Mouse (Mus musculus) forebrain, embryonic 15.5 days (tissue): Measurements from ENCODE around the gene Psmc3. TPM values are rescaled to one million over a fixed set of nuclear protein-coding genes. Genes with fewer than 3 reads are reported as not detected.

Source experiments
- ATAC-seq: fragments of 200-750 bp; cut with Nextera tagmentation; replicated peaks from 2 replicates; pipeline ENCODE4 v1.8.0; 2017; ENCODE audit warnings: mild to moderate bottlenecking, moderate TSS enrichment, moderate library complexity
- H3K27ac ChIP-seq: fragments of 300-500 bp; sonication (generic); replicated peaks from 2 replicates; pipeline ENCODE4 v1.5.1; 2015; ENCODE audit warnings: mild to moderate bottlenecking, inconsistent platforms
- H3K27me3 ChIP-seq: fragments of 300-500 bp; sonication (generic); 2 replicates; pipeline ENCODE4 v1.6.1; 2015; ENCODE audit warnings: inconsistent platforms
- H3K36me3 ChIP-seq: fragments of 300-500 bp; sonication (generic); 2 replicates; pipeline ENCODE4 v1.6.1; 2015; ENCODE audit warnings: mild to moderate bottlenecking, inconsistent platforms
- H3K4me1 ChIP-seq: fragments of 300-500 bp; sonication (generic); 2 replicates; pipeline ENCODE4 v1.6.1; 2015; ENCODE audit warnings: inconsistent platforms
- H3K4me2 ChIP-seq: fragments of 300-500 bp; sonication (generic); replicated peaks from 2 replicates; pipeline ENCODE4 v1.6.1; 2015; ENCODE audit warnings: mild to moderate bottlenecking, inconsistent platforms
- H3K4me3 ChIP-seq: fragments of 300-500 bp; sonication (generic); 2 replicates; pipeline ENCODE4 v1.5.1; 2015; ENCODE audit warnings: mild to moderate bottlenecking, inconsistent platforms
- H3K9ac ChIP-seq: fragments of 300-500 bp; sonication (generic); replicated peaks from 2 replicates; pipeline ENCODE4 v1.6.1; 2015; ENCODE audit warnings: mild to moderate bottlenecking, inconsistent platforms
- H3K9me3 ChIP-seq: fragments of 300-500 bp; sonication (generic); 2 replicates; pipeline ENCODE4 v1.6.1; 2016; ENCODE audit warnings: inconsistent platforms
- WGBS: fragments of 180-500 bp; shearing (Covaris S2); methylation state at CpG from one replicate; pipeline ENCODE4 v1.1.7; 2015; ENCODE audit warnings: mixed read lengths; 5-methylcytosine and 5-hydroxymethylcytosine counted together
- polyA plus RNA-seq: library from polyadenylated mRNA; unstranded; fragments of >200 nt; fragmentation: Nextera tagmentation; extraction: Ambion mirVana; gene quantifications from 2 replicates; pipeline ENCODE4 v1.2.1, GENCODE M21; 2015

The Psmc3 gene
- polyA plus RNA-seq, 1 experiment from 2014 or later = 230 TPM

DNA sequence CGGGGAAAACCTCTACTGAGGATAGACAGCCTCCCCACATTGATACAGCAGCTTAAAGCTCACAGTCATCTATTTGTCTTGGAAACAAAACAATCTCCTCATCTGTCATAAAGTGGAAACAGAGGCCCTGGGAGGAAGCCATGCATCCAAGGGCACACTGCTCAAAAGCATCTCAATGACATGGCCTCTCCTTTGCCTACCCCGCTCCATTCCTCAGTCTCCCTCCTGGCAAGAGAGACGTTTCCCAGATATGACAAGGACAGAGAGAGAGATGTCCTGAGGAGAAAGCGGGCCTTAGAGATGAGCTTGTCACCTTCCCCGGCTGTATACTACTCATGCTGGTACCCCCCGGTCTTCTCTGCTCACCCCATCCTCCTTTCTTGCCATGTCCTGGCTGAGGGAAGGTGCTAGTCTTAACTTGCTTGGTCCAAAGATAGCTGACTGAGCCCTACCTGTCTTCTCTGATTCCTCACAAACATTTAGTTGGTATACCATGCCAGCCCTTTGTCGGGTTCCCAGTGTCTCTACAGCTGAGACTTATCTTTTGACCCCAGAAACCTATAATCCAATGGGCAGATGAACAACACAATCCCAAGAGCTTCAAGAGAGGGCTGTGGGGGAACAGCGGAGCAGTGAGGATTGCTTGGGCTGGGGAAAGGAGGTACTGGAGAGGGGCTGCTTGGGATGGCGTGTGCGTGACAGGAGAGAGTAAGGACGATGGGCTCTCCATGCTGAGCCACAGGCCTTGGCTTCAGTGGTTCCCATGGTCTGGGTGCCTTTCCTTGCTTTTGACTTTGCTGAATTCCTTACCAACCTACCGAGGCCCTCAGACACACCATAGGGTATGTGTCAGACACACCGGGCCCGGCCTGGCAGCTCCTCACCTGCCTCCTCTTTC, 31.9 kb downstream of the Psmc3 start:
- H3K9me3 ChIP-seq = no peaks in the 10 kb centered on the region
- ATAC-seq = no peak
- WGBS = 87% methylated on average over 14 of the region's 14 CpGs
- no peak overlapping the region for H3K4me2 ChIP-seq
- no peak overlapping the region for H3K4me3 ChIP-seq
- no peaks in the 10 kb centered on the region for H3K4me1 ChIP-seq
- no peaks in the 10 kb centered on the region for H3K27me3 ChIP-seq
- no peaks in the 10 kb centered on the region for H3K36me3 ChIP-seq
- H3K27ac ChIP-seq = no peak overlapping the region
- H3K9ac ChIP-seq = no peak overlapping the region

DNA sequence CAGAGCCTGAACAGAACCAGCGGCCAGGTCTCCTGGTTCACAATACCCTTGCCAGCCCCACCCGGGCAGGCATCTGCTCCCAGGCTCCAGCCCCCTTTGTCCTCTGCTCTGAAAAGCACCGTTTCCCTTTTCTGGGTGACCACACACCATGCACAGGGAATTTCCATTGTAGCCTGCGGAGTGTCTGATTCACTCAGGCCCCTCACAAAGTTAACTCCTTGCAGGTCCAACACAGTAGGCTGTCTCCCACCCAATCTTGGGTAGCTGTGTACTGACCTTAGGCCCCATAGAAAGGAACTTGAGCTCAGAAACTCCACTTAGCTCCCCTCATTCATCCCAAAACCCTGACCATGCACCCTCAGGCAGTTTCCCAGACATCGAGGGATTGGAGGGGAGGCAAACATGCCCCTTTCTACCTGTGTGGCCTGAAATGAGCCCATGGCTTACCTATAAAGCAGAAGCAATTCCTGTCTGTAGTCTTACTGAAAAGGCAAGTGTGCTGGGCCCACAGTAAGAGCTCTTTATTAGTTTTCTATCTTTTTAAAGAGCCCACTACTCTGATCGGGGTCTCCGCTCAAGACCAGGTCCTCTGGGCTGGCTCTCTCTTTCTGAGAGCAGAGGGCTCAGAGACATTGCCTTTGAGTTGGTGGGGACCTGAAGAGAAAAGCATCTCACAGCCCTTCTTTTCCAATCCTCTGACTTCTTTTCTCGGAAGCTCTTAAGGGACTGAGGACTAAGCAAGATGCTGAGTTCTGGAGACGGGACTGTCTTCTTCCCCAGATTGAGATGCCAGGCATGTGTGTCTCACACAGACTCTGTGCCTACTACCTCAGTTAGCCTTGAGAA, 32.8 kb downstream of the Psmc3 start:
- no peaks in the 10 kb centered on the region for H3K27me3 ChIP-seq
- H3K36me3 ChIP-seq = no peaks in the 10 kb centered on the region
- H3K9me3 ChIP-seq = no peaks in the 10 kb centered on the region
- H3K9ac ChIP-seq = no peak overlapping the region
- WGBS = 50% methylated on average over 9 of the region's 9 CpGs
- ATAC-seq = no peak
- H3K4me2 ChIP-seq = no peak overlapping the region
- no peak overlapping the region for H3K4me3 ChIP-seq
- no peaks in the 10 kb centered on the region for H3K4me1 ChIP-seq
- no peak overlapping the region for H3K27ac ChIP-seq

DNA sequence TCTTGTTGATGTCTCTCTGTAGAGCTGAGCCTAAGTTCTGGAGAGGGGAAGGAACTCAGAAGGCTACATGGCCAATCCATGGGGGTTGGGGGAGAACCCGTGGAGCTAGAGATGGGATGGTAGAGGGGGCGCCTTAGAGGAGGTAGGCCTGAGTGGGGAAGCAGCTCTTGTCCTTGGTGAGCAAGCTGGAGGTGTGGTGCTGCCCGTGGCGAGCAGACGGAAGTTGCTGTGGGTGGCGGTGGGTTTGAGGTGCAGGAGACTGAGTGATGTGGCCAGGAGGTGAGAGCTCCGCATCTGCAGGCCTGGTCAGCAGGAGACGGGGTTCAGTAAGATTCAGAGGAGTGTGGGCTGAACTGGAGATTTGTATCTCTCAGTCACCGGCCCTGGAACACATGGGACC, 33.6 kb downstream of the Psmc3 start:
- no peak for ATAC-seq
- H3K36me3 ChIP-seq = no peaks in the 10 kb centered on the region
- H3K27me3 ChIP-seq = no peaks in the 10 kb centered on the region
- no peak overlapping the region for H3K9ac ChIP-seq
- H3K4me3 ChIP-seq = no peak overlapping the region
- no peaks in the 10 kb centered on the region for H3K9me3 ChIP-seq
- H3K4me1 ChIP-seq = no peaks in the 10 kb centered on the region
- no peak overlapping the region for H3K4me2 ChIP-seq
- 87% methylated on average over 9 of the region's 9 CpGs for WGBS
- no peak overlapping the region for H3K27ac ChIP-seq

DNA sequence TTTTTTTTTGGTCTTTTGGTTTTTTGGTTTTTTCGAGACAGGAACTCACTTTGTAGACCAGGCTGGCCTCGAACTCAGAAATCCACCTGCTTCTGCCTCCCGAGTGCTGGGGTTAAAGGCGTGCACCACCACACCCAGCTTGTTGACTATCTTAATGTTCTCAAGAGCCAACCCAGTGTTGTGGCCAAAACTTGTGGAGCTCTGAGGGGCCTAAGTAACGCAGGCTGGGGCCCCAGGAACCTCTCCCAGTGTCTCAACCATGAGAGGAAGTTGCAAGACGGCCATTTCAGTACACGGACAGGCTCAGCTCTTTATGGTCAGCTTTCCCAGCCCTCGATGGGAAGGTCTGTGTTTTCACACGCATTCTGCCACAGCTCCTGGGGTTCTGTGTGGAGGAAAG, 35.2 kb downstream of the Psmc3 start:
- H3K9me3 ChIP-seq = no peaks in the 10 kb centered on the region
- no peaks in the 10 kb centered on the region for H3K4me1 ChIP-seq
- WGBS = 84% methylated on average over 9 of the region's 9 CpGs
- no peaks in the 10 kb centered on the region for H3K36me3 ChIP-seq
- no peak overlapping the region for H3K27ac ChIP-seq
- no peak overlapping the region for H3K4me2 ChIP-seq
- ATAC-seq = no peak
- no peak overlapping the region for H3K9ac ChIP-seq
- H3K4me3 ChIP-seq = no peak overlapping the region
- H3K27me3 ChIP-seq = no peaks in the 10 kb centered on the region

DNA sequence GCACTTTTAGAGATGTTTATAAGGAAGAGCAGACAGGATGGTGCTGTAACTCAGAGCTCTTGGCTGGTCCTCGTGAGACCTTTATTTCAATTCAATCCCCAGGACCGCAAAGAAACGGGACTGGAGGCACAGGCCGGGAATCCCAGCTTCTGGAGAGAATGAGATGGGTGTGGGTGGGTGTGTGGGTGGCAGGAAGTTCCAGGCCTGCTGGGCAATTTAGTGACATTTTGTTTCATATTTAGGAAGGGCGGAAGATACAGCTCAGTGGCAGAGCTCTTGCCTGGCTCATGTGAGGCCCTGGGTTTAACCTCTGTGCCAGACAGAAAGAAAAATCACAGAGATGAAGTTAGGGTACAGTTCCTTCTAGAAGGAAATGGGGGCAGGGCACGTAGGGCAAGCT, 36.4 kb downstream of the Psmc3 start:
- Histone ChIP-seq H3K27ac (no peak overlapping the region), H3K4me2 (no peak overlapping the region), H3K4me1 (no peaks in the 10 kb centered on the region), H3K9me3 (no peaks in the 10 kb centered on the region), H3K27me3 (no peaks in the 10 kb centered on the region), H3K9ac (no peak overlapping the region), H3K36me3 (no peaks in the 10 kb centered on the region), H3K4me3 (no peak overlapping the region)
- WGBS = 80% methylated on average over 6 of the region's 6 CpGs
- no peak for ATAC-seq

DNA sequence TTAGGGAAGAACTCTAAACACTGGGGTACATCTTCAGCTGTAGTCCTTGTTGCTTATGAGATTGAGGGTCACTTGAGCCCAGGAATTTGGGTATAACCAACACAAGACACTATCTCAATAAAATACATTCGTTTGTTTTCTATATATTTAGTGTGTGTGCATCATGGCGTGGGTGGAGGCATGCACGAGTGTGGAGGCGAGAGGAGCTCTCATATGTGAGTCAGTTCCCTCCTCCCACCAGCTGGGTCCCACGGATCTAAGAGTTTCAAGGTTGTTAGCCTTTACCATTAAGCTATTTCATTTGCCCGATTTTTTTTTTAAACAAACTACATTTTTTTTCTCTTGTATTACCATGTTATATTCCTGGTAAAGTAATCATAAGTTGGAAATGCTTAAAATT, 37.0 kb downstream of the Psmc3 start:
- H3K36me3 ChIP-seq = no peaks in the 10 kb centered on the region
- H3K27me3 ChIP-seq = no peaks in the 10 kb centered on the region
- WGBS = 80% methylated on average over 6 of the region's 6 CpGs
- H3K27ac ChIP-seq = no peak overlapping the region
- no peak overlapping the region for H3K4me3 ChIP-seq
- no peak for ATAC-seq
- no peaks in the 10 kb centered on the region for H3K9me3 ChIP-seq
- no peak overlapping the region for H3K4me2 ChIP-seq
- no peak overlapping the region for H3K9ac ChIP-seq
- no peaks in the 10 kb centered on the region for H3K4me1 ChIP-seq

DNA sequence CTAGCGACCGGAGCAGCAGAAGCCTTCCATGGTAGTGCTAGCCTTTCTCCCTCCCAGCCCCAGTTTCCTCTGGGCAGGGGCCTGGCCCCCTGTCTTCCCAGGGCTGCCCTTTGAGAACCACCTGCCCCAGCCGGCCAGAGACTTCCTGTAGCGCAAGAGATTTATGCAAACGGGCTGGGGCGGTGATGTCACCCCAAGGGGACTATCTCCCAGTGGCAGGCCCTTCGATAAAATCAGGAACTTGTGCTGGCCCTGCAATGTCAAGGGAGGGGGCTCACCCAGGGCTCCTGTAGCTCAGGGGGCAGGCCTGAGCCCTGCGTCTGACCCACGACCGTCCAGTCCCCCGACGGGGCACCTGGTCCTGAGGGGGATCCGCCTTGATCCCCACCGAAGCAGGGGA, 42.7 kb downstream of the Psmc3 start:
- Histone ChIP-seq H3K36me3 (no peaks in the 10 kb centered on the region), H3K4me2 (no peak overlapping the region), H3K27me3 (no peaks in the 10 kb centered on the region), H3K4me3 (no peak overlapping the region), H3K4me1 (no peaks in the 10 kb centered on the region), H3K27ac (no peak overlapping the region), H3K9ac (no peak overlapping the region), H3K9me3 (no peaks in the 10 kb centered on the region)
- 79% methylated on average over 14 of the region's 14 CpGs for WGBS
- ATAC-seq = no peak

DNA sequence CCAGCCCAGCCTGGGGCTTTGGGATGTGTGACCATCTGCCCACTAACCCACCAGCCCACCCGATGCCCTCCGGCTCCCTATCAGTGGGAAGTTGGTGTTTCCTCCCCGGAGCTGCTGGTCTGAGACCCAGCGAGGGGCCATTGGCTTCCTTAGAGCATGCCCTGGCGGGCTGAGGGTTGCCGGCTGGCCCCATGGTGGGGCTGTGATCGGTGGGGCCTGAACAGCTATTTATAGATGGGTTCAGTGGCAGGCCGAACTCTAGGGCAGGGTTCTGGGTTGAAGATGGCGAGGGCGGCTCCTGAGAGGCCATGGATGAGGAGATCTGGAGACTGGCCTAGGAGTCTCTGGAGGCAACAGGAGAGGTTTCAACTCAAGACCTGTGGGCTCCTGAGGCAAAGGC, 43.2 kb downstream of the Psmc3 start:
- no peaks in the 10 kb centered on the region for H3K36me3 ChIP-seq
- no peak overlapping the region for H3K4me3 ChIP-seq
- no peak overlapping the region for H3K4me2 ChIP-seq
- no peak overlapping the region for H3K9ac ChIP-seq
- no peaks in the 10 kb centered on the region for H3K9me3 ChIP-seq
- no peak for ATAC-seq
- no peak overlapping the region for H3K27ac ChIP-seq
- H3K4me1 ChIP-seq = no peaks in the 10 kb centered on the region
- WGBS = 87% methylated on average over 10 of the region's 10 CpGs
- no peaks in the 10 kb centered on the region for H3K27me3 ChIP-seq

DNA sequence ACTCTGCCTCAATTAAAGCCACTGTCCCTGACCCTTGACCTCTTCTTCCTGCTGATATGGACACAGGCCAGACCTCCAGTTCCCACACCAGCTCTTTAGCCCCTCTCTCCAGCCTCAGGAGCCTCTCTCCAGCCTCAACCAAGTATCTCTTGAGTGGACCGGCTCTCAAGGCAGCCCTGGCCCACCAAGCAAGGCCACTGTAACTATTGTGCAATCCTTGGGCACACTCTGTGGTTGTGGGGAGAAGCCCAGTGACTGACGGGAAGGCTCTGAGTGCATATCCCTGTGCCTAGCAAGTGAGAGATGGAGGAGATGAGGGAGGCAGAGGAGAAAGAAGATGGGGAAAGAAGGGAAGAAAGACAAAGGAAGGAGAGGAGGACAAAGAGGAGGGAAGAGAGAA, 44.3 kb downstream of the Psmc3 start:
- WGBS = 81% methylated on average over 2 of the region's 2 CpGs

DNA sequence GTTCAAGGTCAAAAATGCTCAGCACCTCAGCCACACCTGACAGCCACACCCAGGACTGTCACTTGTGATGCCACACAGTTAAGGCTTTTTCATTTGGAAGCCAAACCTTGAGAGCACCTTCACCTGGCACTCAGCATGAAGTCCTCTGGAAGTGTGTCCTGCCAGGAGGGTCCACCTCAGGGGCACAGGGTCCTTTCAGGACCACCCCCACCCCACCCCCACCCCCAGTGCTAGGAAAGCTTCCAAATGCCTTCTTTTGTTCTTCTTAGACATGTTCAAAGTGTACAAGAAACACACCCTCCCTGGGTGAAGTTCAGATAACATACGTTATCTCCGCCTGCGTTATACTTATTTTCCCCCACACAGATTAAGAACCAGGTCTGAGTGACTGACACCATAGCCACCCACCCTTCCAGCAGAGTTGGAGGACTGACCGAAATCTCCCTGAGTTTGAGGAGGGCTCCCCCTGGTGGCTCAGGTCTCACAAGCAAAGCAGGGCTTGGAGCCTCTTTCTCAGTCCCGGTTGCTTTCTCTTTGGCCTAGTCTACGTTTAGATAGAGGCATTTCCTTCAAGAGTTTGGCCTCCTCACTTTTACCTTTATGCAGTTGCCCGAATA, 47.4 kb downstream of the Psmc3 start:
- H3K27me3 ChIP-seq = no peaks in the 10 kb centered on the region
- WGBS = 5% methylated on average over 7 of the region's 7 CpGs
- H3K4me3 ChIP-seq = no peak overlapping the region
- H3K36me3 ChIP-seq = no peaks in the 10 kb centered on the region
- no peak overlapping the region for H3K9ac ChIP-seq
- no peak overlapping the region for H3K27ac ChIP-seq
- ATAC-seq = peak; percentile 85
- no peaks in the 10 kb centered on the region for H3K4me1 ChIP-seq
- H3K9me3 ChIP-seq = no peaks in the 10 kb centered on the region
- H3K4me2 ChIP-seq = no peak overlapping the region

More for the DNA sequence above, 44.3 kb downstream of the Psmc3 start:
- Histone ChIP-seq H3K27me3 (no peaks in the 10 kb centered on the region), H3K9ac (no peak overlapping the region), H3K36me3 (no peaks in the 10 kb centered on the region), H3K4me3 (no peak overlapping the region), H3K4me2 (no peak overlapping the region), H3K4me1 (no peaks in the 10 kb centered on the region), H3K9me3 (no peaks in the 10 kb centered on the region), H3K27ac (no peak overlapping the region)
- ATAC-seq = no peak

DNA sequence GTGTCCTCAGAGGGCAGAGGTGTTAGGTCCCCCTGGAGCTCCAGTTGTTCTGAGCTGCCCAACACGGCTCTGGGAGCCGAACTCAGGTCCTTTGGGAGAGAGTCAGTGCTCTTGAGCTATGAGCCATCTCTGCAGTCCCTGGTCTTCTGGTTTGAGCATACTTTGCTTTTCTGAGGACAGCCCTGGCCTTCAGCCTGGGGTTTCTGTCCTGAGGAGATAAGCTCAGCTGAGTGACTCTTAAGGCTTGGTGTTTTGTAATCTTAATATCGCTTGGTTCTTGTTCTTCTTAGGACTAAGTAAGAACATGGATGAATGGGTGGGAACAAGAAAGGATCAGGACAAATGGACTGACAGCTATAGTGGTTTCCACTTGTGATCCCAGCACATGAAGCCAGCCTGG, 54.3 kb downstream of the Psmc3 start:
- Histone ChIP-seq H3K27ac (no peak overlapping the region), H3K4me3 (no peak overlapping the region), H3K9me3 (no peaks in the 10 kb centered on the region), H3K9ac (no peak overlapping the region), H3K4me2 (no peak overlapping the region), H3K27me3 (no peaks in the 10 kb centered on the region), H3K4me1 (no peaks in the 10 kb centered on the region), H3K36me3 (no peaks in the 10 kb centered on the region)
- ATAC-seq = no peak
- WGBS = 85% methylated on average over 3 of the region's 3 CpGs

DNA sequence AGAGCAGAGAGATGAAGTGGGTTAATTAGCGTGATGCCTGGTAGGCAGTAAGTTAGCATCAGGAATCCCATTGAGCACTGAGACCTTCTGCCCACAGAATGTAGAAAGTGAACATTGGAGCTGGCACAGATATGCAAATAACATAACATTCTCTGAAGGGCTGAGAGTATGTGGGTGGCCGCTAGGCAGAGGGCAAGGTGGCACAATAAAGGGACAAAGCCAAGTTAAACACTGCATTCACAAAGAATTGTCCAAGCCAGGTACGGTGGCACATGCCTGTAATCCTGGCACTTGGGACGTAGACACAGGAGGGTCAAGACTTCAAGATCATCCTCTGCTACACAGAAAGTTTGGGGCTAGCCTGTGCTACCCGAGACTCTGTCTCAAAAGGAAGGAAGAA, 55.4 kb downstream of the Psmc3 start:
- Histone ChIP-seq H3K9me3 (no peaks in the 10 kb centered on the region), H3K4me2 (no peak overlapping the region), H3K4me1 (no peaks in the 10 kb centered on the region), H3K4me3 (no peak overlapping the region), H3K9ac (no peak overlapping the region), H3K27ac (no peak overlapping the region), H3K36me3 (no peaks in the 10 kb centered on the region), H3K27me3 (no peaks in the 10 kb centered on the region)
- WGBS = 85% methylated on average over 5 of the region's 5 CpGs
- no peak for ATAC-seq
